Mouse (Mus musculus): ENCODE data around the gene Cdk14. TPM values are rescaled to one million over a fixed set of nuclear protein-coding genes. Genes with fewer than 3 reads are reported as not detected.

Cdk14 gene
- polyA plus RNA-seq, 1 experiment = 14.8 TPM

DNA sequence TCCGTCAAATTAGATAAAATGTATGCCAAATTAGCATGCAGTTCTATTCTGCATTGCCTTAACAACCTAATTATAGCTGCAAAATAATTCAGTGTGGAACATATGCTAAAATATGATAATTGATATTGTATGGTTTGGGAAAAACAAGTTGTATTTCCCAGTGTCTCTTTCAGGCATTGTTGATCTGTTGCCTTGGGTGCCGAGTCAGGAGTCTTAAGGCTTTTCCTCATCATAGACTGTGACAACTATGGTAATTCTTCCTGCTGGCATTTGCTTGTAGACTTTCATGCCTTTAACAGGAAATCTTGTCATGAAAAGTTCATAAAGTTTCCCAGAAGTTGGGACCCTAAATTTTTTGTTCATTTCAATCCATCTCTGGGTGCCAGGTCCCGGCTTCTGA, 641.8 kb downstream of the Cdk14 start:
- no peaks in the 10 kb centered on the region for H3K9me3 ChIP-seq (replicated peaks; ENCODE audit: control insufficient read depth, insufficient read depth, low read length, poor library complexity, severe bottlenecking)
- no peak overlapping the region for H3K9ac ChIP-seq (ENCODE audit: low read depth, poor library complexity, severe bottlenecking)
- no peak overlapping the region for H3K4me3 ChIP-seq (ENCODE audit: low read depth, low read length)
- no peaks in the 10 kb centered on the region for H3K27me3 ChIP-seq (ENCODE audit: control insufficient read depth, insufficient read depth, low read length, poor library complexity, severe bottlenecking)
- no peak for TF ChIP-seq POLR2A (IDR thresholded peaks at IDR 0.05; ENCODE audit: insufficient read depth, low read length)
- no peak for TF ChIP-seq EP300 (IDR thresholded peaks at IDR 0.05; ENCODE audit: insufficient read depth, low read depth, low read length)
- no peak for TF ChIP-seq CTCF (IDR thresholded peaks at IDR 0.05; ENCODE audit: low read depth, low read length)
- H3K36me3 ChIP-seq (ENCODE audit: control insufficient read depth, insufficient read depth, low read length, poor library complexity, severe bottlenecking) = no peaks in the 10 kb centered on the region
- H3K4me1 ChIP-seq (ENCODE audit: control insufficient read depth, insufficient read depth, low read length) = no peaks in the 10 kb centered on the region
- H3K27ac ChIP-seq (ENCODE audit: insufficient read depth, low read length) = no peak overlapping the region

DNA sequence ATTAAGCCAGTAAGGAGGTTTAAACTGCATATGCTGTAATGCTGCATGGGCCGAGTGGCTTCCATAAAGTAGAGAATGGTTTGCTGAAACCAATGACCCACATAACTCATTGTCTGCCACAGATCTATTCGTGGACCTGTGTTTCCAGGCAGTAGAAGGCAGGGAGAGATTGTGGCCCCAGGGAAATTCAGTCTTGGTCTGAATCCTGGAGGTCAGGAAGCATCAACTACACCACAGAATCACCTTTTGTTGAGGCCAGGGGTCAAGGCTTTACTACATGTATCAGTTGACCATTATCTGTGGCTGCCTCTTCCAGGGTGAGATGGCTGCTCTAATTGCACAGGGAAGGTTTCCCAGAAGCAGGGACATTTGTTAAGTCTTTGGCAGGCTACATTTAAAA, 643.6 kb downstream of the Cdk14 start:
- no peaks in the 10 kb centered on the region for H3K27me3 ChIP-seq (ENCODE audit: control insufficient read depth, insufficient read depth, low read length, poor library complexity, severe bottlenecking)
- H3K9ac ChIP-seq (ENCODE audit: low read depth, poor library complexity, severe bottlenecking) = no peak overlapping the region
- TF ChIP-seq CTCF (IDR thresholded peaks at IDR 0.05; ENCODE audit: low read depth, low read length) (no peak), POLR2A (IDR thresholded peaks at IDR 0.05; ENCODE audit: insufficient read depth, low read length) (no peak), EP300 (IDR thresholded peaks at IDR 0.05; ENCODE audit: insufficient read depth, low read depth, low read length) (no peak)
- no peaks in the 10 kb centered on the region for H3K4me1 ChIP-seq (ENCODE audit: control insufficient read depth, insufficient read depth, low read length)
- H3K27ac ChIP-seq (ENCODE audit: insufficient read depth, low read length) = no peak overlapping the region
- H3K4me3 ChIP-seq (ENCODE audit: low read depth, low read length) = no peak overlapping the region
- no peaks in the 10 kb centered on the region for H3K36me3 ChIP-seq (ENCODE audit: control insufficient read depth, insufficient read depth, low read length, poor library complexity, severe bottlenecking)
- H3K9me3 ChIP-seq (replicated peaks; ENCODE audit: control insufficient read depth, insufficient read depth, low read length, poor library complexity, severe bottlenecking) = no peaks in the 10 kb centered on the region

DNA sequence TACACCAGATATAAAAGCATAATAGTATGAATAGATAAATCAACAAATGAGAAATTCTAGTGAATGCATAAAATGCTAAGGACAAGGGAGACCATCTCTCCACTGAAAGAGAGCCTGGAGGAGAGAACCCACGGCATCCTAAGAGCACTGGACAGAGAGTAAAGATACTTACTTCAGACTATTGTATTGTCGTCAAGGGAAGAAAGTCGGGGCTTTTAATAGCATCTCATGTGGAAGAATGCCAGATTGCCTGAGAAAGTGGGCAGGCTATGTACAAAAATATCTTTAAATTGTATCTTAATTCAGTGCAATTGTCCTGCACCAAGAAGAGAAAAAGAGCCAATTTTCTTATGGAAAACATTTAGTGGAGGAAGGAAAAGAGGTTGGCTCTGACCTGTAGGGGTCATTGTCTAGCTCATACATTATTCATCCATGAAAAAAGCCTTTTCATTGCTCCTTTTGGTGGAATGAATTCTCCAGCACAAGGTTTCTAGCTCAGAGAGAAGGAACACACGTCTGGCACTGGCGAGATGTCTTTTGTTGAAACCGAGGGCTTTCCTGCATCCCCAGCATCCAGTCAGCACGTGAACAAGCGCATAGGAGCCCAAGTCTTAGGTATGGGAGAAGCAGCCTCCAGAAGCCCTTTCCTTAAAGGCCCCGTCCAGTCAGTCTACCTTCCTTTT, 646.9 kb downstream of the Cdk14 start:
- Histone ChIP-seq H3K4me3 (ENCODE audit: low read depth, low read length) (no peak overlapping the region), H3K36me3 (ENCODE audit: control insufficient read depth, insufficient read depth, low read length, poor library complexity, severe bottlenecking) (no peaks in the 10 kb centered on the region), H3K27me3 (ENCODE audit: control insufficient read depth, insufficient read depth, low read length, poor library complexity, severe bottlenecking) (no peaks in the 10 kb centered on the region), H3K9me3 (replicated peaks; ENCODE audit: control insufficient read depth, insufficient read depth, low read length, poor library complexity, severe bottlenecking) (no peaks in the 10 kb centered on the region), H3K27ac (ENCODE audit: insufficient read depth, low read length) (no peak overlapping the region), H3K9ac (ENCODE audit: low read depth, poor library complexity, severe bottlenecking) (no peak overlapping the region), H3K4me1 (ENCODE audit: control insufficient read depth, insufficient read depth, low read length) (no peaks in the 10 kb centered on the region)
- no peak for TF ChIP-seq POLR2A (IDR thresholded peaks at IDR 0.05; ENCODE audit: insufficient read depth, low read length)
- no peak for TF ChIP-seq EP300 (IDR thresholded peaks at IDR 0.05; ENCODE audit: insufficient read depth, low read depth, low read length)
- no peak for TF ChIP-seq CTCF (IDR thresholded peaks at IDR 0.05; ENCODE audit: low read depth, low read length)

DNA sequence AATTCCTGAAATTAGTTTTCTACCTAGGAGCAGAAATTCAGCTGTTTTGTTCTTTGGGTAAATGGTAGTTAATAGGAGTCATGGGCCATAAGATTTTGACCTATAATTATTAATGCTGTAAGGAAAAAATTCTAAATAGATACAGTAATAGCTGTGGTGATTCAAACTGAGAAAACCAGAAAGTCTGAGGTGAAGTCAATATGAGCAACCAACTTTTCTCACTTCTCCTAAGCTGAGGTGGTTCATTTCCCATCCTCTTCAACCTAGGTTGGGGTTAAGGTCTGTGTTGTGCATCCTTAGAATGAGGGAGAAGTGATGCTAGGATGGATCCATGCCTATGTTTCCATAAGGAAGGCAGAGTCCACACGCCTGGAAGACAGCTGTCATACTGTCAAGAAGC, 649.5 kb downstream of the Cdk14 start:
- Histone ChIP-seq H3K4me3 (ENCODE audit: low read depth, low read length) (no peak overlapping the region), H3K4me1 (ENCODE audit: control insufficient read depth, insufficient read depth, low read length) (no peaks in the 10 kb centered on the region), H3K9me3 (replicated peaks; ENCODE audit: control insufficient read depth, insufficient read depth, low read length, poor library complexity, severe bottlenecking) (no peaks in the 10 kb centered on the region), H3K36me3 (ENCODE audit: control insufficient read depth, insufficient read depth, low read length, poor library complexity, severe bottlenecking) (no peaks in the 10 kb centered on the region), H3K9ac (ENCODE audit: low read depth, poor library complexity, severe bottlenecking) (no peak overlapping the region), H3K27ac (ENCODE audit: insufficient read depth, low read length) (no peak overlapping the region), H3K27me3 (ENCODE audit: control insufficient read depth, insufficient read depth, low read length, poor library complexity, severe bottlenecking) (no peaks in the 10 kb centered on the region)
- no peak for TF ChIP-seq EP300 (IDR thresholded peaks at IDR 0.05; ENCODE audit: insufficient read depth, low read depth, low read length)
- TF ChIP-seq CTCF (IDR thresholded peaks at IDR 0.05; ENCODE audit: low read depth, low read length) = no peak
- no peak for TF ChIP-seq POLR2A (IDR thresholded peaks at IDR 0.05; ENCODE audit: insufficient read depth, low read length)

DNA sequence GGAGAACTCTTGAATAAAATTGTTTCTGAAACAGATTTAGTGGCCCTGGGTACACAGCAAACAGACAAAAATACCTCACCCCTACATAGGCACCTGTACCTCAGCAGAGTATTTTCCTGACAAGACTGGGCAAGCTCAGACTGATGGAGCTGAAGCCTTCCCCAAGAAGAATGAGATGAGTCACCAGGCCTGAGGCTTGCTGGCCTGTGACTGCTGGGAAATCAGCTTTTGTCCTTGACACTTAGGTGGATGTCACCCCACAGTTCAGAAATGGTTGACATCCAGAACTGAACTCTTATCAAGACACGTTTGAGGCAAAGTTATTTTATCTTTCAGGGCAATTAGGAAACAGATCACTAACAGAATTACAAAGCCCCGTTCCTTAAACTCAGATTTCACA, 652.2 kb downstream of the Cdk14 start:
- Histone ChIP-seq H3K36me3 (ENCODE audit: control insufficient read depth, insufficient read depth, low read length, poor library complexity, severe bottlenecking) (no peaks in the 10 kb centered on the region), H3K4me1 (ENCODE audit: control insufficient read depth, insufficient read depth, low read length) (no peaks in the 10 kb centered on the region), H3K9me3 (replicated peaks; ENCODE audit: control insufficient read depth, insufficient read depth, low read length, poor library complexity, severe bottlenecking) (no peaks in the 10 kb centered on the region), H3K9ac (ENCODE audit: low read depth, poor library complexity, severe bottlenecking) (no peak overlapping the region), H3K4me3 (ENCODE audit: low read depth, low read length) (no peak overlapping the region), H3K27ac (ENCODE audit: insufficient read depth, low read length) (no peak overlapping the region), H3K27me3 (ENCODE audit: control insufficient read depth, insufficient read depth, low read length, poor library complexity, severe bottlenecking) (no peaks in the 10 kb centered on the region)
- TF ChIP-seq POLR2A (IDR thresholded peaks at IDR 0.05; ENCODE audit: insufficient read depth, low read length) (no peak), EP300 (IDR thresholded peaks at IDR 0.05; ENCODE audit: insufficient read depth, low read depth, low read length) (no peak), CTCF (IDR thresholded peaks at IDR 0.05; ENCODE audit: low read depth, low read length) (no peak)

DNA sequence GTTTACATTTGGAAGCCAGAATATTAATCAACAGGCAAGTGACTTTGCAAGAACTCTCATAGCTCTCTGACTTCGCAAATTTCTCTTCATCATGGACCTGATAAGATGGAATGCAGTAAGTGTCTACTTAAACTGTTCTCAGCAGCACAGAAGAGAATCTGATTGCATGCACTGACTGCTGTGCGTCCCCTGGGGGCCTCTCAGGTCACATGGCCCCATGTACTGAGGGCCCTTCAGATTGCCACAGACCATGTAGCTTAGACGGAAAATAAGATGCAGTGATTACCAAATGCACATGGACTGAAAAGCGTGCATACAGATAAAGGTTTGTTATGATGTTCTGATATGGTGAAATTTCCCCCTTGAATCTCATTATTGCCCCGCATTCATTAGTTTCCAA, 653.4 kb downstream of the Cdk14 start:
- Histone ChIP-seq H3K4me3 (ENCODE audit: low read depth, low read length) (no peak overlapping the region), H3K4me1 (ENCODE audit: control insufficient read depth, insufficient read depth, low read length) (no peaks in the 10 kb centered on the region), H3K27me3 (ENCODE audit: control insufficient read depth, insufficient read depth, low read length, poor library complexity, severe bottlenecking) (no peaks in the 10 kb centered on the region), H3K9me3 (replicated peaks; ENCODE audit: control insufficient read depth, insufficient read depth, low read length, poor library complexity, severe bottlenecking) (no peaks in the 10 kb centered on the region), H3K36me3 (ENCODE audit: control insufficient read depth, insufficient read depth, low read length, poor library complexity, severe bottlenecking) (no peaks in the 10 kb centered on the region), H3K27ac (ENCODE audit: insufficient read depth, low read length) (no peak overlapping the region), H3K9ac (ENCODE audit: low read depth, poor library complexity, severe bottlenecking) (no peak overlapping the region)
- TF ChIP-seq EP300 (IDR thresholded peaks at IDR 0.05; ENCODE audit: insufficient read depth, low read depth, low read length) (no peak), CTCF (IDR thresholded peaks at IDR 0.05; ENCODE audit: low read depth, low read length) (no peak), POLR2A (IDR thresholded peaks at IDR 0.05; ENCODE audit: insufficient read depth, low read length) (no peak)
